Mouse (Mus musculus) brain, embryonic 14.5 days (tissue): ENCODE data around the gene Efs. TPM values are rescaled to one million over a fixed set of nuclear protein-coding genes. Genes with fewer than 3 reads are reported as not detected.
A peak's percentile ranks its signal among the peaks of the same experiment; 100 is the strongest.

Source experiments
- DNase-seq: peaks from one replicate; pipeline ENCODE4 v3.0.0-alpha.2; 2011; ENCODE audit warnings: low read depth
- CTCF ChIP-seq: fragments of 200-500 bp; IDR thresholded peaks from 2 replicates; pipeline ENCODE4 v1.5.1; 2012; ENCODE audit warnings: inconsistent platforms, mild to moderate bottlenecking, moderate library complexity, borderline replicate concordance; ENCODE audit not compliant: insufficient read depth, insufficient read length; ENCODE audit errors: extremely low read depth
- POLR2A ChIP-seq: fragments of 200-500 bp; IDR thresholded peaks from 2 replicates; pipeline ENCODE4 v1.6.1; 2012; ENCODE audit warnings: mild to moderate bottlenecking, inconsistent platforms, borderline replicate concordance; ENCODE audit not compliant: poor library complexity, insufficient read depth, insufficient read length, severe bottlenecking; ENCODE audit errors: extremely low read depth
- polyA plus RNA-seq: library from polyadenylated mRNA; depleted of rRNA; stranded (reverse); fragments of >200 nt; gene quantifications from 2 replicates; pipeline ENCODE4 v1.2.3, GENCODE M21; 2012; rRNA removed

Efs gene
- polyA plus RNA-seq, 1 experiment: 30.9 TPM

DNA sequence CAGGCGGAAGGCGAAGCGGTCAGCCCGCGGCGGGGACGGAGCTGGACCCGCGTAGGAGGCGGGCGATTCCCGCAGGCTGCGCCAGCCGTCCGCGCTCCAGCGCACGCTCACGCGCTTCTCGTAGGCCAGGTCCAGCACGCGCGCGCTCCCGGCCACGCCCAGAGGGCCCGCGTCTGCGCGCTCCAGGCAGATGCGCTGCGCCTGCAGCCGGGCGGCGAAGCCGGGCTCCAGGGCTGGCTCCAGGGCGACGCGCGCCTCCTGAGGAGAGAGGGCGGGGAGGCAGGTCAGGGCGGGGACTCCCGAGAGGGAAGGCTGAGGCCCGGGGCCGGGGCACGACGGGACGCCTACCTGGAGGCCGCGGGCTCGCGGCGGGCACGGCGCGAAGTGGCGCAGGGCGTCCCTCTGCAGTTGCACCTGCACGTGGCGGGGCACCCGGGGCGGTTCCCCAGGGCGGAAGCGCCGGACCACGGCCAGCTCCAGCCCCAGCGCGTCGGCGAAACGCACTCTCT, 49.3 kb downstream of the Efs start:
- TF ChIP-seq CTCF (no peak), POLR2A (peak; percentile 100)
- peak; percentile 97 for DNase-seq

GRCm38 (mm10) chr14:54875844-54876538, 49.9 kb downstream of the Efs start:
- TF ChIP-seq POLR2A (no peak), CTCF (no peak)
- no peak for DNase-seq

DNA sequence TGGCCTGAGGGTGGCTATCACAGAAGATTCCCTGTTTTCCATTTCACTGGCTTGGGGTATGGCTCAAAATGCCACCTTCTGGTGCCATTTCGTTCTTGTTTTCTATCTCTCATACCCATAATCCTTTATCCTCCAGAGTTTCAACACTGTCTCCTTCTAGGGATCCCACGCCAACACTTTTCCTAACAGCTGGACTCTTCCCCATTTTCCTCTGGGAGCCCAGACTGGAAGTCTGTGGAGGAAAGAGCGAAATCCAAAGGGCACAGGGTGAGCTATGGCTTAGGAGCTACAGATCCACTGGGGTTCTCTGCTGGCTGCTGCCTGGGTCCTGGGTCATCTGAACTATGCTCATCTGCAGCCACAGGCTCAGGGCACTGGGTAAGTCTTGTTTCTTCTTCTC, 51.8 kb downstream of the Efs start:
- DNase-seq: no peak
- TF ChIP-seq CTCF: no peak
- TF ChIP-seq POLR2A: no peak

GRCm38 (mm10) chr14:54870861-54871260, 55.1 kb downstream of the Efs start, which contains the start of gene Homez:
Gene Homez (minus strand): TSS chr14:54870961.
- no peak for DNase-seq
- TF ChIP-seq CTCF (no peak), POLR2A (no peak)

GRCm38 (mm10) chr14:54868026-54868425, 57.9 kb downstream of the Efs start:
- no peak for DNase-seq
- TF ChIP-seq POLR2A: no peak
- no peak for TF ChIP-seq CTCF

GRCm38 (mm10) chr14:54866936-54867335, 59.0 kb downstream of the Efs start:
- DNase-seq: no peak
- TF ChIP-seq CTCF: peak; percentile 52; the same call in 1 of the 2 replicates
- no peak for TF ChIP-seq POLR2A

Other genes with a start within 250 kb of the Efs start
- gene 1700123O20Rik, start 239.9 kb downstream of the Efs start, polyA plus RNA-seq: 64.6 and 76.7 TPM in 2 replicates
- gene Acin1, start 239.2 kb downstream of the Efs start, polyA plus RNA-seq: 248 and 332 TPM in 2 replicates
- 0.05 and 0.14 TPM in 2 replicates for gene Gm29776, start 227.3 kb downstream of the Efs start, polyA plus RNA-seq
- 0.09 and 0.27 TPM in 2 replicates for gene Cebpe, start 214.0 kb downstream of the Efs start, polyA plus RNA-seq
- gene Slc7a8, start 144.2 kb downstream of the Efs start, polyA plus RNA-seq: 8.9 and 14.6 TPM in 2 replicates
- gene Rnf212b, start 112.0 kb downstream of the Efs start, polyA plus RNA-seq: 0.06 TPM in 1 of 2 replicates, not detected in the other
- gene Homez, start 55.2 kb downstream of the Efs start, polyA plus RNA-seq: 7.4 and 11.4 TPM in 2 replicates
- gene Ppp1r3e, start 48.6 kb downstream of the Efs start, polyA plus RNA-seq: 13.7 and 21.9 TPM in 2 replicates
- 39.5 and 47.2 TPM in 2 replicates for gene Bcl2l2, start 42.7 kb downstream of the Efs start, polyA plus RNA-seq
- 0.12 and 1.3 TPM in 2 replicates for gene Gm20521, start 42.7 kb downstream of the Efs start, polyA plus RNA-seq
- gene Pabpn1, start 33.6 kb downstream of the Efs start, polyA plus RNA-seq: 517 and 822 TPM in 2 replicates
- 466 and 718 TPM in 2 replicates for gene Slc22a17, start 13.0 kb downstream of the Efs start, polyA plus RNA-seq
- gene Il25, start 6.6 kb upstream of the Efs start, polyA plus RNA-seq: 0.27 and 0.57 TPM in 2 replicates
- gene Cmtm5, start 10.1 kb upstream of the Efs start, polyA plus RNA-seq: 3.8 and 6.1 TPM in 2 replicates
- gene Myh6, start 40.8 kb upstream of the Efs start, polyA plus RNA-seq: 0.05 and 0.18 TPM in 2 replicates
- not detected in 2 replicates for gene Gm17428, start 50.8 kb upstream of the Efs start, polyA plus RNA-seq
- 5.0 and 7.1 TPM in 2 replicates for gene Myh7, start 68.5 kb upstream of the Efs start, polyA plus RNA-seq
- 44.4 and 44.8 TPM in 2 replicates for gene Ngdn, start 89.3 kb upstream of the Efs start, polyA plus RNA-seq
- gene Zfhx2, start 166.2 kb upstream of the Efs start, polyA plus RNA-seq: 10.4 and 34.9 TPM in 2 replicates
- 13.5 and 18.3 TPM in 2 replicates for gene Thtpa, start 168.7 kb upstream of the Efs start, polyA plus RNA-seq
- 13.6 and 20.6 TPM in 2 replicates for gene Ap1g2, start 180.5 kb upstream of the Efs start, polyA plus RNA-seq
- gene Jph4, start 190.8 kb upstream of the Efs start, polyA plus RNA-seq: 147 and 155 TPM in 2 replicates